Mouse (Mus musculus) megakaryocyte, adult 5-6 weeks (primary cell): ENCODE measurements around the gene Cep170b. TPM values are rescaled to one million over a fixed set of nuclear protein-coding genes. Genes with fewer than 3 reads are reported as not detected.

Experiments used
- ATAC-seq: 2 replicates; pipeline ENCODE4 v1.8.0; 2016; ENCODE audit warnings: mild to moderate bottlenecking, inconsistent platforms; ENCODE audit not compliant: poor library complexity, severe bottlenecking
- total RNA-seq, 2 experiments: library from RNA; stranded (forward) in 1 of 2; stranded (reverse) in 1 of 2; fragments of 153-499, 151-499 nt in 1 of 2; fragments of 221-1000, 200-1000 nt in 1 of 2; gene quantifications; 2 replicates each; pipeline versions ENCODE4 v1.2.3 to v1.2.4; 2015 to 2017

The Cep170b gene
- total RNA-seq, 2 experiments from 2014 or later: 0.22 to 1.2 TPM

DNA sequence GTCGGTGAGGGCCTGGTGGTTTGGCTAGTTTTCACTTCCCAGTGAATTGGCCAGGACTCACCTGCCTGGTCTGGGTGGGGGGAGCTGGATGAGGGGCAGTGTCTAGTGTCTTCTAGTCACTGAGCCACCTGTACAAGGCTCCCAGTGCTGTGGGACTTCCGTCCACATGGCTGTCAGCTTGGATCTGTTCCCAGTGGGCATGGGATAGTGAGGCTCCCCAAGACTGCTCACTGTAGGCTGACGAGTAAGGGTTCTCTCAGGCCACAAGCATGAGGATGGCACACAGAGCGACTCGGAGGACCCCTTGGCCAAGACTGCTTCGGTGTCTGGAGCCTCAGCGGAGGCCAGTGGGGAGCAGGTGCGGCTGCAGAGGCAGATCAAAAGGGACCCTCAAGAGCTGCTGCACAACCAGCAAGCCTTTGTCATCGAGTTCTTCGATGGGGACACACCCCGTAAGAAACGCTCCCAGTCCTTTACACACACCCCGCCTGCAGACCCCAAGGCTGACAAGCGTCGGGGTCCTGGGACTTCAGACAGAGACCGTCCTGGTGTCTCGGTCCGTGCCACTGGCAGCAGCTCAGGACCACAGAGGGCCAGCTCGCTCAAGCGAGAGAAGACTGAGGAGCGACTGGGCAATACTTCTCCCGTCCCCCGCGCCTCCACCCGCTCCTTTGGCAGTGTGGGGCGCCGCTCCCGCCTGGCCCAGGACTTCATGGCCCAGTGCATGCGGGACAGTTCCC lies 15.8 kb downstream of the Cep170b start:
- no peak for ATAC-seq

- no peak for ATAC-seq
Observed at GRCm38 (mm10) chr12:112736636-112736925, 16.3 kb downstream of the Cep170b start.

GRCm38 (mm10) chr12:112737081-112737480 lies 16.8 kb downstream of the Cep170b start:
- no peak for ATAC-seq

GRCm38 (mm10) chr12:112737761-112738160 lies 17.5 kb downstream of the Cep170b start:
- ATAC-seq: no peak

DNA sequence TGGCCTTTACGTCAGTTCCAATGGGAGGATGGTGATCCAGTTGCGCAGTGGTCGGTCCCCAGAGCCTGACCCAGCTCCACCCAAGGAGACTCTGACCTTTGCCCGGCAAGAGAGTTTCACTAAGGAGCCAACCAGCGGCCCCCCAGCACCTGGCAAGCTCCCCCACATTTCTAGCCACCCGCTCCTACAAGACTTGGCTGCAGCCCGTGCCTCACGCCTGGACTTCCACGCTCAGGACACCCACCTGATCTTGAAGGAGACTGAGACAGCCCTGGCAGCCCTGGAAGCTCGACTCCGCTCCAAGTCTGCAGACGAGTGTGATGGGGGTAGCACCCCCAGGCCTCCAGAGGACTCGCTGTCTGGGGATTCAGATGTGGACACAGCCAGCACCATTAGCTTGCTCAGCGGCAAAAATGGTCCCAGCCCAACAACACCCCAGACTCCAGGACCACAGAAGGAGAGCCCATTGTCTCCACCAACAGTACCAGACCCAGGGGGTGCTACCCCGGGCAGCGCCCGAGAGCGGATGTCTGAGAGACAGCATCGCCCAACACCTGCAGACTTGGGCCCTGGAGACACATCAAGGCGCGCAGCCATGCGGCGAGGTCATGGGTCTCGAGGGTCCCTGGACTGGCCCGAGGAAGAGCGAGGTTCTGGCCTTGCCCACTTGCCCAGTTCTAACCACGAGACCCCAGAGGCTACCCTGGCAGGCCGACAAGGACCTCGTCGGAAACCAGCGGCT lies 18.2 kb downstream of the Cep170b start:
- ATAC-seq: no peak

DNA sequence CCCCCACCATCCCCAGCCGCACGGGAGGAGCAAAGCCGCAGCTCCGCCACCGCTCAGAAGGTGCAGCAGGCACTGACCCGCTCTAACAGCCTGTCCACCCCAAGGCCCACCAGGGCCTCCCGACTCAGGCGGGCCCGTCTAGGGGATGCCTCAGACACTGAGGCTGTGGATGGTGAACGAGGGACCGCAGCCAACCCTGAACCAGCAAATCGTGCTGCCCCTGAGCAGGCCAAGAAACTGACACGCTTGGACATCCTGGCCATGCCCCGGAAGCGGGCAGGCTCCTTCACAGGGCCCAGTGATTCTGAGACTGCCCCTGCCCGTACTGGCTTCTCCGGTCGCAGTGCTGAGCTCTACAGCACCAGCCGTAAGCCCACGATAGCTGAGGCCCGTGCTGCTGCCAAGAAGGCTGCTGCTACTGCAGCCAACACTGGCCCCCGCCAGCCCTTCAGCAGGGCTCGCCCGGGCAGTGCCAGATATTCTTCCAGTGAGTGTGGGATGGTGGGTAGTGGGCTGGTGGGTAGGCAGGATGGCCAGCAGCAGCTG lies 18.8 kb downstream of the Cep170b start:
- no peak for ATAC-seq

DNA sequence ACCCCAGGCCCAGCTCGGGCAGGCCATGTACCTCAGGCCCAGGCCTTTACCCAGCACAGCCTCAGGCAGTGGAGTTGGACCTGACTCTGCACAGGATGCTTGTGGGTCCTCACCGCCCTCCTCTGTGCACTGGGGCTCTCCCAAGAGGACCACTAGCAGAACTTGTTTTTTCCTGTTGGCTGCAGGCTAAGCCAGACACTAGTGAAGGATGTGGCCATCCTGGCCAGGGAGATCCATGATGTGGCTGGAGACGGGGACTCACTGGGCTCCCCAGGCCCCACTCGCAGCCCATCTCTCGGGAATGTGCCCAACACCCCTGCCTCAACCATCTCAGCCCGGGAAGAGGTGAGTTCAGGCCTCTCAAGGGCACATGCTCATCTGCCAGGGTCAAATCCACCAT lies 22.5 kb downstream of the Cep170b start:
- no peak for ATAC-seq

GRCm38 (mm10) chr12:112743168-112743975 lies 23.1 kb downstream of the Cep170b start:
- peak; percentile 87 for ATAC-seq

- ATAC-seq: no peak
Observed at GRCm38 (mm10) chr12:112744211-112744610, 24.0 kb downstream of the Cep170b start.

- no peak for ATAC-seq
Observed at GRCm38 (mm10) chr12:112744891-112745580, 24.8 kb downstream of the Cep170b start.

GRCm38 (mm10) chr12:112745716-112746115 lies 25.5 kb downstream of the Cep170b start:
- ATAC-seq: no peak

- ATAC-seq: no peak
Observed at GRCm38 (mm10) chr12:112746461-112746807, 26.2 kb downstream of the Cep170b start.

DNA sequence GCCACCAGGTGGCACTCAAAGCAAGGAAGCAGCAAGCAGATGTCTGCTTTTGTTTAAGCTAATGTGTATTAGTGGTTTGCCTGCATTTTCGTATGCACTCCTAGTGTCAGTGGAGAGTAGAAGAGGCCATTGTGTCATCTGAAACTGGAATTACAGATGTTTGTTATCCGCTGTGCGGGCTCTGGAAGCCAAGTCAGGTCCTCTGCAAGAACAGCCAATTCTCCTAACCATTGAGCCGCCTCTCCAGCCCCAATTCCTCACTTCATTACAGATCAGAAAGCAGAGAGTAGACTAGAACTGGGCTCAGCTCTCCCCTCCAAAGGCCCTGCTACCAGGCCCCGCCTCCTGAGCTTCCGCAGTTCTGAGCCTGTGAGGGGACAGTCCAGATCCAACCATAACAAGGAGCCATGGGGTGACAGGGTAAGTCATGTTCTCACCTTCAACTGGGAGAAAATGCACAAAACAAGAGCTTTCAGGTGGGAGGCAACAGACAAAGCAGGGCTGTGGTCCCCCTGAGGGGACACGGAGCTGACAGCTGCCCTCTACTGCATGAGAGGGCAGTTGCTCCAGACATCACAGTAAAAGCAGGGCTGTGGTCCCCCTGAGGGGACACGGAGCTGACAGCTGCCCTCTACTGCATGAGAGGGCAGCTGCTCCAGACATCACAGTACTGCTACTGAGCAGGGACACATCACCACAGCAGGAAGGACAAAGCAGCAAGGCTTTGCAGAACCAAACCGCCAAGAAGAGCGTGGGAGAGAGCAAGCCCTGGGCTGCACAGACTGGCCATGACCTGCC lies 26.8 kb downstream of the Cep170b start:
- ATAC-seq: peak; percentile 41

DNA sequence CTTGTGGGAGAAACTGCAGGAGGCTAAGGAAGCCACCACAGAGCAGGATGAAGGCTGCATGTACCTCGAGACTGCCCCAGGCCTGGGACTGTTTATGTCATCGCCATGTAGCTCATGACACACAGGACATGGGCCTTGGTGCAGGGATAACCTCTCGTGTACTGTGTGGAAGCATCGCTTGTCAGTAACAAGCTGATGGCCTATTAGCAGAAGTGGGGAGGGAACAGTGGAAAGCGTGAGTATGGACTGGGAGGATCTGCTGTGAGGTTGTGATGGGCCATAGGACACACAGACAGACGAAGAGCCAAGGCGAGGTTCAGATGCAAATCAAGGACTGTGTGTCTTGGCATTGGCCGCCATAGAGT lies 27.3 kb downstream of the Cep170b start:
- ATAC-seq: no peak

DNA sequence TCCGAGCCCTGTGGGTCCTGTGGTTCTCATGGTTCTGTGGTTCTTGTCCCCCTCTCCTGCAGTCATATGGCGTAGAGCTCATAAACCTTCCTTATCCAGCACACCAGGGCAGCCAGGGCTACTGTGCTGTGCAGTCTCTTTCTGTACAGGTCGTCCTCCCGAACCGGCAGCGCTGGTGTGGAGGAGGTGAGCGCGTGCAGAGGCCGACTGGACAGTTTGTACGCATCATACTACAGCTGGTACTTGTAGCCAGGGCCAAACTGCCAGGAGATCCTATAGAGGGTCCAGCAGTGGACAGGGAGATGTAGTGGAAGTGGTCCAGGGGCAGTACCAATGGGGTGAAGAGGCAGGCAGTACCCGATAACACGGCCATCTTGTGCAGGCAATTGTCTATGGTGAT lies 30.7 kb downstream of the Cep170b start:
- no peak for ATAC-seq

GRCm38 (mm10) chr12:112752399-112752798 lies 32.1 kb downstream of the Cep170b start:
- ATAC-seq: peak; percentile 54; the same call in 1 of the 2 replicates

- no peak for ATAC-seq
Observed at GRCm38 (mm10) chr12:112755900-112756299, 35.6 kb downstream of the Cep170b start.

- ATAC-seq: no peak
Observed at GRCm38 (mm10) chr12:112757896-112758295, 37.6 kb downstream of the Cep170b start.

GRCm38 (mm10) chr12:112759471-112759870 lies 39.2 kb downstream of the Cep170b start:
- ATAC-seq: no peak
